Mouse (Mus musculus): ENCODE measurements around the gene Kif5c.

Gene Kif5c

DNA sequence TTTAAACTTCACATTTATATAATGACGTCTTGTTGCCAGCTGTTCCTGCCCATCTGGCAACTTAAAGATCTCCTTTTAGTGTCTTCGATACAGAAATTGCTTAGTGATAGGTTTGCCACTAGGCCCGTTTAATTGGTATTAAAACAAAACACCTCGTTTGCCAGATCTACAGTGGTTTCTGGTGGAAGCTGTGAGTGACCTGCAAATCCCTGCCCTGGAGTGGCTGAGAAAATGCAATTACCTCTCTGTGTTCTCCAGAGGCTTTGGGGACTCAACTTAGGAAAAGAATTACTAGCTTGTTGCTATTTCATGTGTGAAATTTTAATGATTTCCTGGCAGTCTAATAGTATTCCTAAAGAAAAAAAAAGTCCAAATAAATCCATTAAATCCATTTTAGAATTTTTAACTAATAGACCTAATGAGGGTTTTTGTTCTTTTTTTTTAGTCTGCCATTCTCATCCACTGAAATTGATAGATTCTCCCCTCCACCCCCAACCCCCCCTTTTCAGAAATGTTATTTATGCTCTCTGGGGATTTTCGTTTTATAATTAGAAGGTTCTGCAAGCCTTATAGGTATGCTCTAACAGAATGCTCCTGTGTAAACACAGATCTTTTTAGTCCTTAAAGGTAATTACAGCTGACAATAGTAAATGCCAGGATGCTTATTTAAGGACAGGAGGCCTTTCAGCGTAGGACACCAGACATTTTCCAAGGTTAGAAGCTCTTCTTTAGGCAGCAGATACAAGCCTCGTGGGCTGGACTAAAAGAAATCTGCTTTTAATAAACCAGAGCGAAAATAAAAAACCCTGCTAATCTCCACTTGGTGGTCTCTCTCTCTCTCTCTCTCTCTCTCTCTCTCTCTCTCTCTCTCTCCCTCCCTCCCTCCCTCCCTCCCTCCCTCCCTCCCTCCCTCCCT is 100.1 kb downstream of the Kif5c start:
- no peak for DNase-seq (ENCODE audit: low read depth, low spot score)

DNA sequence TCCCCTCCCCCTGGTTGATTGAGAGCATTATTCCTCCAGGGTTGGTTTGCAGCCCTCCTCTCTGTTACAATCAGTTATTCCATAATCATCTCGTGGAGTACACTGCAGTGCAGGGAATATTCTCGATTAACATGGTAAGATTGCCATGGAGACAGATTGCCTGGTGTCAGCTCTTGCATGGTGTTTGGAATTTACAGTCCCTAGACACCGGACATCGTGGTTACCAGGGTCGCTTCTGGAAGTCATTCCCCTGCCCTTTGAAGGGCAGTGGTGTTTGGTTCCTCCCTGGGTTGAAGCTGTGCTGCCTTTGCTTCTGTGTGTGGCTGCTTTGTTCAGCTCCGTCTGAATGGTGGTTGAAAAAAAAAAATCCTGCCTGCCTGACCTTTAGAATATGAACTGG is 100.8 kb downstream of the Kif5c start:
- DNase-seq (ENCODE audit: low read depth, low spot score): no peak

- DNase-seq (ENCODE audit: low read depth, low spot score): no peak
Observed at GRCm38 (mm10) chr2:49720343-49720742, 101.2 kb downstream of the Kif5c start.

DNA sequence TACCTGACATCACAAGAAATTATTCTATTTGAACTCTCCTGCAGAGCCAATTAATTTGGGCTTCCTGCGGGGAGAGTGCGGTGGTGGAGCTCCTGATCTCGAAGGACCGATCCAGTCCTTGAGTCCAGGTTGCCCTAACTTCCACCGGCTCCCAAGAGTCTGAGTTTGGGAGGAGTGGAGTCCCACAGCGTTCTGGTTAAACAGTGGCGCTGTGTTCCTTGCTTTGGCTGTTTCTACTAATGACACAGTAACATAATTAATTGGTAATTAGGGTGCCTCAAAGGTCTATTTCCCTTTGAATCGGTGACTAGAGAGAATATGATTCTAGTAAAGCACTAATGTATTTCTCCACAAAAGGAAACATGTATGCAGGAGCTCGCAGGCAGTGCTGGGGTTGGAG is 103.2 kb downstream of the Kif5c start:
- DNase-seq (ENCODE audit: low read depth, low spot score): no peak

DNA sequence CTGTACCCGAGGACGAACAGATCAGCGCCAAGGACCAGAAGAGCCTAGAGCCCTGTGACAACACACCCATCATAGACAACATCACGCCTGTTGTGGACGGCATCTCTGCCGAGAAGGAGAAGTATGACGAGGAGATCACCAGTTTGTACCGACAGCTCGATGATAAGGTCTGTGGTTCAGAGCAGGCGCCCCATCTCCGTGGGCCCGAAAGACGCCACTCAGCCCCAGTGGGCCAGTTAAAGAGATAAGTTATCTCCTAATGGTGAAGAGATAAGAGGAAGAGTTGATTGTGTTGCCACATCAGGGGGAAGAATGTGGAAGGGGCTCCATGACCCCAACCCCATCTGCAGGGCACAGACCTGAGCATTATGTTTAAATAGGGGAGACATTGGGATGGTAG is 103.9 kb downstream of the Kif5c start:
- no peak for DNase-seq (ENCODE audit: low read depth, low spot score)

- DNase-seq (ENCODE audit: low read depth, low spot score): no peak
Observed at GRCm38 (mm10) chr2:49726672-49727071, 107.6 kb downstream of the Kif5c start.

DNA sequence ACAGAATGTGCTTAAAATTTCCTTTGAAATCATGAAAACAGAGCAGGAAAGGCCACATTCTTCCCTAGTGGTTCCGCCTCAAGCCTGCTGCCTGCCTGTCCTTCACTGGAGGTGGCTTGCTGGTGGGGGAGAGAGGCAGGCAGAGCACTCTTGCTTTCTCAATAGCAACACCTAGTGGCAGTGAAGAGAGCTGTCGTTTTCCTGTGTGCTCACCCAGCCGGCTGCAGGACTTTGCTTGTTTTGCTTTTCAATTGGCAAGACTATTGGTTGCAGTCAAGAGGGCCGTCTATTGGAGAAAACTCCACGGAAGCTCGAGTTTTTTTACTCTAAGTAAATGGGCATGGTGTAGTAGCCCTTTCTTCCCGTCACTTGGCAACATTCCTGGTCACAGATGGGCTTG is 108.1 kb downstream of the Kif5c start:
- no peak for DNase-seq (ENCODE audit: low read depth, low spot score)

DNA sequence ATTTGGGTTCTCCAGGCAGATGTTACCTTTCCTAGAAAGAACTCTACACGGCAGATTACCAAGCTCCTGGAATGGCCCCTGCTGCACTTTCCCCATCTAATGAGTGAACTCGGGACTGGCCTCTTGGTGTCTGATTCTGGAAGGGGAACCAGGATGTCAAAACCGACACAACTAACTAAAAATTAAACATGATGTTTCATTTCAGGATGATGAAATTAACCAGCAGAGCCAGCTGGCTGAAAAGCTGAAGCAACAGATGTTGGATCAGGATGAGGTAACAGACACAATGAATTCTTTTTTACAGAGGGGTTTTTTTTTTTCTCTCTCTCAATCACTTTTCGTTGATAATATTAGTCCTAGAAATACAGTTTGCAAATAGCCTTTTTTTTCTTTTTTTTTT is 108.6 kb downstream of the Kif5c start:
- DNase-seq (ENCODE audit: low read depth, low spot score): no peak

GRCm38 (mm10) chr2:49728896-49729610 is 110.0 kb downstream of the Kif5c start:
- no peak for DNase-seq (ENCODE audit: low read depth, low spot score)

DNA sequence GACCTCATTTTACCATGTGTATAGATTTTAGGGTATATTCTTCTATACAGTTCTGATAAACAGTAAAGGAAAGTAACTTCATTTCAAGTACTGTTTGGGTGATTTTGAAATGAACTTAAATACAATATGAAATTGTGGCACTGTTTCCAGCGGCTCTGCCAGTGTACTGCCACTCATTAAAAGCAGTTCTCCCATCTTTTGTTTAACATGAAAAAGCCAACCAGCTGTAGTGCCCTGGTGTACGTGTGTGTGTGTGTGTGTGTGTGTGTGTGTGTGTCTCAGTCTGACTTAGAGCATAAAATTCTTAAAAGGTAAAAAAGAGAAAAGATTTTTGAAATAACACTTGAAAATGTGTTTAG is 110.5 kb downstream of the Kif5c start:
- no peak for DNase-seq (ENCODE audit: low read depth, low spot score)

DNA sequence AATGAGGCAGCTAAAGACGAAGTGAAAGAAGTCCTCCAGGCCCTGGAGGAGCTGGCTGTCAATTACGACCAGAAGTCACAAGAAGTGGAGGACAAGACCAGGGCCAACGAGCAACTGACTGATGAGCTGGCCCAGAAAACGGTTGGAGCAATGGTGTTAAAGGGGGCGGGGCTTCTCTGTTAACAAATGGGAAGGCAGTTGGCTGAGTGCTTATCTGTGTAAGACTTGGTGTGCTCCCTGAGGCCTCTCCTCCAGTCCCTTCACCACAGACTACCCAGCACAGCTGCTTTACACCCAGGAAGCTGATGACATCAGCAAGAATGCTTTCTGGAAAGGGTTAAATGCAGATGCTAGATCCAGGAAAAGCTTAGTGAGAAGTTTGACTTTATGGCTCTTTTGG is 111.1 kb downstream of the Kif5c start:
- no peak for DNase-seq (ENCODE audit: low read depth, low spot score)

- no peak for DNase-seq (ENCODE audit: low read depth, low spot score)
Observed at GRCm38 (mm10) chr2:49732745-49733655, 113.9 kb downstream of the Kif5c start.

- DNase-seq (ENCODE audit: low read depth, low spot score): no peak
Observed at GRCm38 (mm10) chr2:49733656-49734008, 114.5 kb downstream of the Kif5c start.

- DNase-seq (ENCODE audit: low read depth, low spot score): no peak
Observed at GRCm38 (mm10) chr2:49734013-49734780, 115.1 kb downstream of the Kif5c start.

DNA sequence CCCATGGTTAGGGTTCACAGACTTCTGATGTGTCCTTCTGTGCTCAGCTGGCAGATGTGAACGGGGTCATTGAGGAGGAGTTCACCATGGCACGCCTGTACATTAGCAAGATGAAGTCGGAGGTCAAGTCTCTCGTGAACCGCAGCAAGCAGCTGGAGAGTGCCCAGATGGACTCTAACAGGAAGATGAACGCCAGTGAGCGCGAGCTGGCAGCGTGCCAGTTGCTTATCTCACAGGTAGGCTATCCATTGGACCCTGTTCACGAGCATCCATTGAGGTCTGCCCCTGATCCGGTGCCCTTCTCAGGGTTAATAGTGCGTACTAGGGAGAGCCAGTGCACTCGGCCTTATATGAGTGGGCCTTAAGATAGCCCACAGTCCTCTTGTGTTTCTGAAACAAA is 116.3 kb downstream of the Kif5c start:
- no peak for DNase-seq (ENCODE audit: low read depth, low spot score)

DNA sequence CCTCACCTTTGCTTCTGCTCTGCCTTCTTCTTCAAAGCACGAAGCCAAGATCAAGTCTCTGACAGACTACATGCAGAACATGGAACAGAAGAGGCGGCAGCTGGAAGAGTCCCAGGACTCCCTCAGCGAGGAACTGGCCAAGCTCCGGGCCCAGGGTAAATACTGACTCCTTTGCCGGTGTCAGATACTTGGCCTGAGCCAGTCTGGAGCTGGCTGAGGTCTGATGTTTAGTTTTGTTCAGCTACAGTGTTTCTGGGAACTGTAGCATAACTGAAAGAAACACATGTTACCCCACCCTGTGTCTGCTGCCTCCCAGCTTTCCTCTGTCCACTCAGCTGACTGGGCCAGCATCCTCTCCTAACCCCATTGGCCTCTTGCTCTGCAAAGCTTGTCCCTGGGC is 119.9 kb downstream of the Kif5c start:
- DNase-seq (ENCODE audit: low read depth, low spot score): no peak

DNA sequence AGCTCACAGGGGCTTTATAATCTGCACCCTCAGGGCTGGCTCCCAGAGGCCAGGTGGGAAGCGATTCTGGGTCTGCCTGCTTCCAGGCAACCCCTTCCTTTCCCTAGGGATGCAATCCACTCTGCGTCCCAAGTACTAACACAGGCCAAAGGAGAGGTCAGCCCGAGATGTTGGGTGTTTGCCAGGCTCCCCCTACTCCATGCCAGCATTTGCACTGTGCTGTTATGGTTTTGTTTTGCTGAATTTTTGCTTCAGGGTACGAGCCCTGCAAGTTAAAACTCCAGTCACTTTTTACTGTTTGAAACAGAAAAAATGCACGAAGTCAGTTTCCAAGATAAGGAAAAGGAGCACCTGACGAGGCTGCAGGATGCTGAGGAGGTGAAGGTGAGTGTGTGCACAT is 121.9 kb downstream of the Kif5c start:
- no peak for DNase-seq (ENCODE audit: low read depth, low spot score)

DNA sequence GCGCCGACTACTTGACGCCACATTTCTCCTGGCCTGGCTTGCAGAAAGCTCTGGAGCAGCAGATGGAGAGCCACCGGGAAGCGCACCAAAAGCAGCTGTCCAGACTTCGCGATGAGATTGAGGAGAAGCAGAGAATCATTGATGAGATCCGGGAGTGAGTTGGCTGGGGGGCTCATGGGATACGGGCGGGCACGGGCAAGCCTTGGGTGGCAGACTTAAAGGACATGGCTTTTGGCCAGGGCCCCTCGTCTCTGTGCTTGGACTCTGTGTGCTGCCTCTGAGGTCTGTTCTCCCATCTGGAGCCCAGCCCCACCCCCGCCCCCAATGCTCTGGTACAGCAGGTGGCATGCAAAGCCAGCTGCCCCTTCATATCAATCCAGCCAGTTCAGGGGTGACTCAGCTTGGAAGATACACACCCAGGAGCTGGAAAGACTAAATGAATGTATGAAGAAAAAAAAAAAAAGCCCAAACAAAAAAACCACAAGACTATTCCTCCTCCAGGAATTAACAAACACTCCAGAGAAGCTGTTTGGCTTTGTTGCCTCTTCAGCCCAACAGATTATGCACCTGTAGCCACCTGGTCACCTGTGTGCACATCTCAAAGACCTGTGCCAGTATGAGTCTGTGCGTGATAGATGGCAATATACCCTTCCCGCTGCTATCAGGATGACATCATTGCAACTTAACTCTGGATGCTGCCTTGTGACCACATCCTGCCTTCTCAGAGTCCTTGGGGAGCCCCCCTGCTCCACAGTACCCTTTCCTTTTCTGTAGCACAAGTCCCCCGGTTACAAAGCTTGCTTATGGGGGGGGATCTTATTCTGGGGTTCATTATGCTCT is 123.0 kb downstream of the Kif5c start:
- no peak for DNase-seq (ENCODE audit: low read depth, low spot score)

DNA sequence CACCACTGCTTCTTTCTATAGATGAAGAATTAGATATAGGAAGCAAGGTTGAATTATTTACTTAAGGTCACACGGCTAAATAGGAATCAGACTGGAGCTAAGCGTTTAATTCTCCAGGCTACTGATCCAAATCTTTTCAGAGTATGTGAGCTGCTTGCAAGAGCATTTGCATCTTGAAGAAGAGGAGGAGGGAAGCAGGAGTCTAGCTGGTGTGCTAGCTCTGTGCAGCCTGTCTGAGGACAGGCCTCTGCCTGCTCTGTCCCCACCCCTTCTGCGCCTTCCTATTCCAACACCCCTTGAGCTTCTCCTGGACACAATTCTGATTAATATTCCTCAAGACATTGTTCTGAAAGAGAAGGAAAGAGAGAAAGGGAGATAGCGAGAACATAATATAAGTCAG is 123.8 kb downstream of the Kif5c start:
- no peak for DNase-seq (ENCODE audit: low read depth, low spot score)

DNA sequence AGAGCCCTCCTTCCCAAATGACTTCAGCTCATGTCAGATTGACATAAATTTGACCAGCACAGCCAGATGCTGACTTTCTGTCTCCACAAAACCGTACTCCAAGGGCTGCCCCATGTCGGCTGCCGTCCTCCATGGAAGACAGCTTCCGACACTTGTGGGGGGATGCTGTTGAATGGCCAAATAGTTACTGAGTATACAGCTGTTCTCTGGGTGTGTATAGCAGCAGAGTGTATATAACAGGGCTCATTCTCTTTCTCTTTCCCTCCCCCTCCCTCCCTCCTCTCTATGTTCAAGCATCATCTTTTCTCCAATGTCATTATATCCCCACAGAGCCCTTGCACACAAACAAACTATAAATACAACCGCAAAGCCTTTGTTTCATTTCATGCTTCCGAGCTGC is 124.7 kb downstream of the Kif5c start:
- no peak for DNase-seq (ENCODE audit: low read depth, low spot score)

All from WW6 (cell line).